Mouse (Mus musculus): ENCODE measurements around the gene Tfap4. TPM values are rescaled to one million over a fixed set of nuclear protein-coding genes. Genes with fewer than 3 reads are reported as not detected.

Tfap4 gene
- polyA plus RNA-seq, 1 experiment from 2014 or later = 28.6 TPM

DNA sequence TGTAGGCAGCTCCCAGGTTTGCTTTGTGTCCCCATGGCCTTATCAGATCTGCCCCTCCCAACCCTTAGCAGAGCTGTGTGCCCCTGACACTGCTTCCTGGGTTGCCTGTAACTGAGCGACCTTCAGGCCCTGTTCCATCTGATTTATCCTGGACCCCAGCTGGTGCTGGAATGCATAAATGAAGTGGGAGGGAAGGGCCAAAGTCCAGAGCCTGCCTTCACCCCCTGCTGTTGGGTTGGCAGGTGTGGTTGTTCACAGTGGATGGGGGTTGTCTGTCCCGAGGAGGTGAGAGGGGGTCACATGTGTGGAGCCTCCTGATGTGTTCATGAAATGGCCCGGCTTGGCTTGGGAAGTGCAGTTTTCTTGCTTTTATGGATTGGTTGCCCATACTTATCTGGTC, 42.5 kb upstream of the Tfap4 start:
- Histone ChIP-seq H3K27ac (ENCODE audit: low read depth, low read length) (no peak overlapping the region), H3K9me3 (ENCODE audit: control insufficient read depth, low read length) (no peaks in the 10 kb centered on the region), H3K4me1 (replicated peaks; ENCODE audit: control insufficient read depth, insufficient read depth, low read length) (peaks cover 50% of the 10 kb centered on the region), H3K27me3 (ENCODE audit: control insufficient read depth, insufficient read depth, low read length) (no peaks in the 10 kb centered on the region), H3K4me3 (ENCODE audit: low read depth, low read length) (no peak overlapping the region), H3K9ac (ENCODE audit: low read length) (no peak overlapping the region), H3K36me3 (ENCODE audit: control insufficient read depth, insufficient read depth, low read length) (no peaks in the 10 kb centered on the region), H3K4me2 (ENCODE audit: low read depth, low read length, severe bottlenecking) (no peak overlapping the region)
- 23% methylated on average over 3 of the region's 3 CpGs for WGBS
- ATAC-seq (replicated peaks; ENCODE audit: low FRiP score) (no peak), DNase-seq (ENCODE audit: low spot score) (no peak)

GRCm38 (mm10) chr16:4600701-4601310, 41.2 kb upstream of the Tfap4 start:
- H3K9me3 ChIP-seq (ENCODE audit: control insufficient read depth, low read length) = no peaks in the 10 kb centered on the region

GRCm38 (mm10) chr16:4599616-4600015, 40.0 kb upstream of the Tfap4 start:
- Histone ChIP-seq H3K36me3 (ENCODE audit: control insufficient read depth, insufficient read depth, low read length) (no peaks in the 10 kb centered on the region), H3K9ac (ENCODE audit: low read length) (no peak overlapping the region), H3K4me2 (ENCODE audit: low read depth, low read length, severe bottlenecking) (no peak overlapping the region), H3K4me1 (replicated peaks; ENCODE audit: control insufficient read depth, insufficient read depth, low read length) (peaks cover 51% of the 10 kb centered on the region), H3K4me3 (ENCODE audit: low read depth, low read length) (no peak overlapping the region), H3K9me3 (ENCODE audit: control insufficient read depth, low read length) (no peaks in the 10 kb centered on the region), H3K27me3 (ENCODE audit: control insufficient read depth, insufficient read depth, low read length) (no peaks in the 10 kb centered on the region), H3K27ac (ENCODE audit: low read depth, low read length) (no peak overlapping the region)
- ATAC-seq (replicated peaks; ENCODE audit: low FRiP score) = no peak
- 90% methylated on average over 3 of the region's 3 CpGs for WGBS
- no peak for DNase-seq (ENCODE audit: low spot score)

More at GRCm38 (mm10) chr16:4600701-4601310, 41.2 kb upstream of the Tfap4 start:
- no peaks in the 10 kb centered on the region for H3K27me3 ChIP-seq (ENCODE audit: control insufficient read depth, insufficient read depth, low read length)
- H3K36me3 ChIP-seq (ENCODE audit: control insufficient read depth, insufficient read depth, low read length) = no peaks in the 10 kb centered on the region
- no peak overlapping the region for H3K9ac ChIP-seq (ENCODE audit: low read length)
- H3K4me3 ChIP-seq (ENCODE audit: low read depth, low read length) = no peak overlapping the region
- peaks cover 57% of the 10 kb centered on the region for H3K4me1 ChIP-seq (replicated peaks; ENCODE audit: control insufficient read depth, insufficient read depth, low read length)
- H3K27ac ChIP-seq (ENCODE audit: low read depth, low read length) = no peak overlapping the region
- 84% methylated on average over 9 of the region's 9 CpGs for WGBS
- no peak overlapping the region for H3K4me2 ChIP-seq (ENCODE audit: low read depth, low read length, severe bottlenecking)
- ATAC-seq (replicated peaks; ENCODE audit: low FRiP score) = no peak
- DNase-seq (ENCODE audit: low spot score) = no peak

DNA sequence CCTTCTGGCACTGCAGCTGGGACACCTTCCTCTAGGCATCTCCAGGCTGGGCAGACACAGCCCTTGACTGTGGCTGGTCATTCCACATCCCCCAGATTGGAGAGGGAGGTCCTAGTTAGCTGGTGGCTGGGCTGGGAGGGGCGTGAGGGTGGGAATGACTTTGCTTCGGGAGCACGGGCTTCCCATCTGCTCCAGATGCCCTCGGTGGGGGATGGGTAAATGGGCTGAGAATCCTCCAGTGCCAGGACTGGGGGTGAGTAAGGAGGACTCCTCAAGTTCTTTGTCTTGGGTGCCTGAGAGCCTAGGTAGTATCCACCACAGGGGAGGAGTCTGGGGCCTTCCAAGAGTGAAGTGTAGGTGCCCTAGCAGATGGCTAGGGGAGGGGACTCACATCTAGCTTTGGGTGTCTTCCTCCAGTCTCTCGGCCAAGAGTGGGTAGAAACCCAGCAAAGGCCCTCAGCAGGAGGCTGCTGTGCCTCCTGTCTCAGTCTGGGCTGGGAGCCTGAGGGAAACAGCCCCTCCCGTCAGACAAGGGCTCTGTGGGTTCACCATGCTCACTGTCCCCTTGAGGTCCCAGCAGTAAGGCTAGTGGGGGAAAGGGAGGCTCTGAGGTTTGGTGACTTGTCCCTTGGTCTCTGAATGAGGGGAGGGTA, 39.4 kb upstream of the Tfap4 start:
- no peaks in the 10 kb centered on the region for H3K9me3 ChIP-seq (ENCODE audit: control insufficient read depth, low read length)
- WGBS = 33% methylated on average over 6 of the region's 6 CpGs
- peak; percentile 52 for DNase-seq (ENCODE audit: low spot score)
- H3K27me3 ChIP-seq (ENCODE audit: control insufficient read depth, insufficient read depth, low read length) = no peaks in the 10 kb centered on the region
- H3K9ac ChIP-seq (ENCODE audit: low read length) = peak overlapping the region; percentile 37; the same call in 1 of the 2 replicates
- H3K4me3 ChIP-seq (ENCODE audit: low read depth, low read length) = no peak overlapping the region
- H3K27ac ChIP-seq (ENCODE audit: low read depth, low read length) = peak overlapping the region; percentile 50
- peak overlapping the region; percentile 21; the same call in 1 of the 2 replicates for H3K4me2 ChIP-seq (ENCODE audit: low read depth, low read length, severe bottlenecking)
- no peaks in the 10 kb centered on the region for H3K36me3 ChIP-seq (ENCODE audit: control insufficient read depth, insufficient read depth, low read length)
- peaks cover 51% of the 10 kb centered on the region for H3K4me1 ChIP-seq (replicated peaks; ENCODE audit: control insufficient read depth, insufficient read depth, low read length)
- ATAC-seq (replicated peaks; ENCODE audit: low FRiP score) = no peak

GRCm38 (mm10) chr16:4598041-4598440, 38.4 kb upstream of the Tfap4 start:
- Histone ChIP-seq H3K4me3 (ENCODE audit: low read depth, low read length) (no peak overlapping the region), H3K27me3 (ENCODE audit: control insufficient read depth, insufficient read depth, low read length) (no peaks in the 10 kb centered on the region), H3K27ac (ENCODE audit: low read depth, low read length) (no peak overlapping the region), H3K36me3 (ENCODE audit: control insufficient read depth, insufficient read depth, low read length) (no peaks in the 10 kb centered on the region), H3K4me2 (ENCODE audit: low read depth, low read length, severe bottlenecking) (no peak overlapping the region), H3K9ac (ENCODE audit: low read length) (no peak overlapping the region), H3K4me1 (replicated peaks; ENCODE audit: control insufficient read depth, insufficient read depth, low read length) (peaks cover 55% of the 10 kb centered on the region), H3K9me3 (ENCODE audit: control insufficient read depth, low read length) (no peaks in the 10 kb centered on the region)
- 73% methylated on average over 5 of the region's 5 CpGs for WGBS
- ATAC-seq (replicated peaks; ENCODE audit: low FRiP score) (no peak), DNase-seq (ENCODE audit: low spot score) (no peak)

- Histone ChIP-seq H3K36me3 (ENCODE audit: control insufficient read depth, insufficient read depth, low read length) (no peaks in the 10 kb centered on the region), H3K27me3 (ENCODE audit: control insufficient read depth, insufficient read depth, low read length) (no peaks in the 10 kb centered on the region), H3K4me1 (replicated peaks; ENCODE audit: control insufficient read depth, insufficient read depth, low read length) (peaks cover 51% of the 10 kb centered on the region), H3K27ac (ENCODE audit: low read depth, low read length) (no peak overlapping the region), H3K4me2 (ENCODE audit: low read depth, low read length, severe bottlenecking) (peak overlapping the region; percentile 93), H3K9me3 (ENCODE audit: control insufficient read depth, low read length) (no peaks in the 10 kb centered on the region), H3K9ac (ENCODE audit: low read length) (peak overlapping the region; percentile 24; the same call in 1 of the 2 replicates), H3K4me3 (ENCODE audit: low read depth, low read length) (peak overlapping the region; percentile 86; the same call in 1 of the 2 replicates)
- DNase-seq (ENCODE audit: low spot score) (no peak), ATAC-seq (replicated peaks; ENCODE audit: low FRiP score) (no peak)
- WGBS = 64% methylated on average over 7 of the region's 7 CpGs
These were observed 37.6 kb upstream of the Tfap4 start for GRCm38 (mm10) chr16:4597296-4597695.

DNA sequence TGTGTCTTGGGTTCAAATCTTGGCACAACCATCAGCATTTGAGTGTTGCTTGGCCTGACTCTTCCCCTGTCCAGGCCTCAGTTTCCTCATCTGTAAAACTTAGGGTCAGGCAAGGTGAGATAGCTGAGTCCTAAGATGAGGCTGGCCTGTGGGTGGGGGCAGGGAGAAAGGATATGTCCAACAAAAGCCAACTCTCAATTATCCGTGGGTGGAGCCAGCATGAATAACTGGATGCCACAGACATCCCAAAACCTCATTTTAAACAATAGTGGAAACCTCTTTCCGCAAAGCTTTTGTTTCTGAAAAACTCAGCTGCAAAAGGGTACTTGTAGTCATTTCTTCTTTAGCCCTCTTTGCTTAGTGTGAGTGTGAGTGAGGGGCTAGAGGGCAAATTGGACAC, 37.2 kb upstream of the Tfap4 start:
- Histone ChIP-seq H3K36me3 (ENCODE audit: control insufficient read depth, insufficient read depth, low read length) (no peaks in the 10 kb centered on the region), H3K27me3 (ENCODE audit: control insufficient read depth, insufficient read depth, low read length) (no peaks in the 10 kb centered on the region), H3K4me3 (ENCODE audit: low read depth, low read length) (peak overlapping the region; percentile 86), H3K9ac (ENCODE audit: low read length) (peak overlapping the region; percentile 24; the same call in 1 of the 2 replicates), H3K4me1 (replicated peaks; ENCODE audit: control insufficient read depth, insufficient read depth, low read length) (peaks cover 48% of the 10 kb centered on the region), H3K4me2 (ENCODE audit: low read depth, low read length, severe bottlenecking) (peak overlapping the region; percentile 93), H3K27ac (ENCODE audit: low read depth, low read length) (no peak overlapping the region), H3K9me3 (ENCODE audit: control insufficient read depth, low read length) (no peaks in the 10 kb centered on the region)
- DNase-seq (ENCODE audit: low spot score) (no peak), ATAC-seq (replicated peaks; ENCODE audit: low FRiP score) (no peak)
- 44% methylated on average over 2 of the region's 2 CpGs for WGBS

- ATAC-seq (replicated peaks; ENCODE audit: low FRiP score) = no peak
- Histone ChIP-seq H3K4me1 (replicated peaks; ENCODE audit: control insufficient read depth, insufficient read depth, low read length) (peaks cover 48% of the 10 kb centered on the region), H3K4me3 (ENCODE audit: low read depth, low read length) (peak overlapping the region; percentile 86), H3K9ac (ENCODE audit: low read length) (peak overlapping the region; percentile 94), H3K27ac (ENCODE audit: low read depth, low read length) (peak overlapping the region; percentile 33), H3K9me3 (ENCODE audit: control insufficient read depth, low read length) (no peaks in the 10 kb centered on the region), H3K36me3 (ENCODE audit: control insufficient read depth, insufficient read depth, low read length) (no peaks in the 10 kb centered on the region), H3K4me2 (ENCODE audit: low read depth, low read length, severe bottlenecking) (peak overlapping the region; percentile 93), H3K27me3 (ENCODE audit: control insufficient read depth, insufficient read depth, low read length) (no peaks in the 10 kb centered on the region)
- 7% methylated on average over 3 of the region's 3 CpGs for WGBS
- no peak for DNase-seq (ENCODE audit: low spot score)
These were observed 36.6 kb upstream of the Tfap4 start for GRCm38 (mm10) chr16:4596141-4596728.
